Mouse (Mus musculus) megakaryocyte, embryonic 14.5 days (primary cell): ENCODE data around the gene Gm12216.
"Not testable (repeated sequence)": the region's sequence is repeated elsewhere in the genome, so short reads cannot be mapped to it uniquely, and the experiment has no call there.

Experiments
- FLI1 ChIP-seq: IDR thresholded peaks from 2 replicates; pipeline ENCODE4 v1.6.1; 2012; ENCODE audit warnings: low read length, inconsistent platforms, mixed read lengths
- GATA1 ChIP-seq: IDR thresholded peaks from 3 replicates; pipeline ENCODE4 v1.6.1; 2012; ENCODE audit warnings: mixed read lengths, low read length, inconsistent platforms, borderline replicate concordance

DNA sequence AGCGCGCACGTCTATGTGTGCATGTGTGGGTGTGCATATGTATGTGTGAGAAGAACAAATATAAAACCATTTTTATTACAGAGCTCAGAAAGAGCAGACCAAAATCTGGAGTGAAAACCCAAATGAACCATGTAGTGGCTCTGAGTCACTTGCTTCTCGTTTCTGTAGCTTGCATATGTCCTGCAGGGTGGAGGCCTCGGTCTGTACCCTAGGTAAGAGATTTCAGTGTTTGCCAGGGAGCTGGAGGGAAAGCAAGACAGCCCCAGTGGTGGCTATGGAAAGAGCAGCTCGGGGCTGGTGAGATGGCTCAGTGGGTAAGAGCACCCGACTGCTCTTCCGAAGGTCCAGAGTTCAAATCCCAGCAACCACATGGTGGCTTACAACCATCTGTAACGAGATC is 1.9 kb upstream of the Gm12216 start:
- TF ChIP-seq GATA1, FLI1: not testable (repeated sequence)
